Mouse (Mus musculus) bone marrow, adult 2 months (tissue): ENCODE results near the gene Capg. TPM values are rescaled to one million over a fixed set of nuclear protein-coding genes. Genes with fewer than 3 reads are reported as not detected.
A peak's percentile ranks its signal among the peaks of the same experiment; 100 is the strongest.

Source experiments
- H3K27ac ChIP-seq: fragments of 200-500 bp; 2 replicates; pipeline ENCODE4 v1.5.1; 2012; ENCODE audit warnings: low read depth, mild to moderate bottlenecking, control low read depth, inconsistent platforms, low read length; ENCODE audit not compliant: control insufficient read depth, poor library complexity, insufficient read depth
- H3K4me1 ChIP-seq: fragments of 200-500 bp; 2 replicates; pipeline ENCODE4 v1.6.1; 2011; ENCODE audit warnings: low read length; ENCODE audit not compliant: control insufficient read depth, insufficient read depth
- H3K4me3 ChIP-seq: fragments of 200-500 bp; replicated peaks from 2 replicates; pipeline ENCODE3; 2011; ENCODE audit warnings: mild to moderate bottlenecking, low read depth, low read length, control low read depth; ENCODE audit not compliant: control insufficient read depth
- CTCF ChIP-seq: fragments of 200-500 bp; IDR thresholded peaks from 2 replicates; pipeline ENCODE4 v1.5.1; 2011; ENCODE audit warnings: low read length, control low read depth; ENCODE audit not compliant: control insufficient read depth, insufficient read depth
- POLR2A ChIP-seq: fragments of 200-500 bp; IDR thresholded peaks from 2 replicates; pipeline ENCODE4 v1.6.1; 2011; ENCODE audit warnings: low read depth, mild to moderate bottlenecking, control low read depth, low read length, borderline replicate concordance; ENCODE audit not compliant: control insufficient read depth
- WGBS: fragments of 180-500 bp; shearing (Covaris S2); methylation state at CpG from one replicate; pipeline ENCODE4 v1.1.7; 2018; 5-methylcytosine and 5-hydroxymethylcytosine counted together
- polyA plus RNA-seq: library from polyadenylated mRNA; stranded (reverse); fragments of >200 nt; gene quantifications from 2 replicates; pipeline ENCODE4 v1.2.4, GENCODE M21; 2011; ENCODE audit warnings: low replicate concordance; ENCODE audit not compliant: missing spikeins, insufficient read depth, insufficient read length

Gene Capg
- polyA plus RNA-seq, 1 experiment, result 60.4 TPM

DNA sequence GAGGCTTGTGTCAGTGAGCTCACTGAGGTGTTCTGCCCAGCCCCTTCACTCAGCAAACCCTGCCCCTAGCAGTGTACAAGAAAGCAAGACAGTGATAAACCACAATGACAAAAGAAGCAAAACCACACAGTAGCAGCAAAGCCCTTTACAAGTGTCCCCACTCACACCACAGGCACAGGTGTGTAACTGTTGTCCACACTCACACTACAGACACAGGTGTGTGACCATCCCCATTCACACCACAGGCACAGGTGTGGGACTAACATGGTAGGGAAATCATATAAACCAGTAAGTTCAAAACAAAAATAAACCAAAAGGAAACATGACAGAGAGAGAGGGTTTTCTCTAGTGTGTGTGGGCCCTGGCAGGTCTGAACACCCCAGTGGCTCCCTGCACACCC lies 44.1 kb downstream of the Capg start:
- Histone ChIP-seq H3K4me1 (no peaks in the 10 kb centered on the region), H3K4me3 (no peak overlapping the region), H3K27ac (no peak overlapping the region)
- TF ChIP-seq CTCF (no peak), POLR2A (no peak)

DNA sequence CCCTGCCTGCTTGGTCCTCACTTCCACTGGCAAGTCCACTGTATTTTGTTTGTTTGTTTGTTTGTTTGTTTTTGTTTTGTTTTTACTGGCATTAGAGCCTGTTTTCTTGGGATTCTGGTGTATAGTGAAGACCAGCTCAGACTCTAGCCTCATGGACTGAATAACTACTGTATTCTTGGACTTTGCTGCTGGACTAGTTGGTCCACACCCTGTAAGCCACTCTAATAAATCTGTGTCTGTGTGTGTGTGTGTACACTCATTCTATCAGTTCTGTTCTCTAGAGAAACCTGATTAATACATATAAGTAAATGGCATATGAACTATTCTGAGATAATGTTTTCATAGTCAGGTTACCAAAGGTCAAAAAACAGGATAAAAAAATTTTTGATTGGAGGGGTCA lies 45.9 kb downstream of the Capg start:
- no peak overlapping the region for H3K27ac ChIP-seq
- TF ChIP-seq CTCF (no peak), POLR2A (no peak)
- H3K4me3 ChIP-seq, result no peak overlapping the region
- H3K4me1 ChIP-seq, result no peaks in the 10 kb centered on the region

DNA sequence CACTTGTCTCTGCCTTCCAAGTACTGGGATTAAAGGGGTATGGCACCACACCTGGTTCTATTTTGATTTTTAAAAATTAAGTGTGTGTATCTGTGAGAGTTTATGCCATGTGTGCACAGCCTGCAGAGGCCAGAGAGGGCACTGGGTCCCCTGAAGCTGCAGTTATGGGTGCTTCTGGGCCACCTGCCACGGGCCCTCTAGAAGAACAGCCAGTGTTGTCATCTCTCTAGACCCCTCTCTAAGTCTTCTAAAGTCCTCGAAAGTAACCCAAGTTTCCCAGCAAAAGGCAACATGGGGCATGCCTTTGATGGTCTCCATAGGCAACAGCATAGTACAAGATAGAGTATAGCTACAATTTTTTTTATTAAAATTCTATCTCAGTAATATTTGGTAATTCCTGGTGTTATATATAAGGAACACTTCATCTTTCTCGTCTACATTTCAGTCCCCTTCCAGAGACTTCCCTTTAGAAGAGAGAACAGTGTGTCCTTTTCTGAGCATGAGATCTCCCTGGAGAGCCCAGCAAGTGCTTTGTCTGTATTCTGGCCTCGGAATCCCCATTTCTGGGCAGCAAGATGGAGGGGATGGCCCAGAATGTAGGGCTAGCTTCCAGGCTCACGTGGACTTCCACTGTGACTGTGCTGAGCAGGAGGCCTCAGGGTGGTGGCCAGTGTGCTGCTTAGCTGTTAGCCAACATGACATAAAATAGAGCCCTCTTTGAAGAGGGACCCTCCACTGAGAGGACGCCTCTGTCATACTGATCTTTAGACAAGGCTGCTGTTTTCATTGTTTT lies 49.0 kb downstream of the Capg start:
- Histone ChIP-seq H3K4me1 (peaks cover 2% of the 10 kb centered on the region), H3K27ac (no peak overlapping the region), H3K4me3 (no peak overlapping the region)
- TF ChIP-seq CTCF (no peak), POLR2A (no peak)
- WGBS, result 83% methylated on average over 6 of the region's 6 CpGs

DNA sequence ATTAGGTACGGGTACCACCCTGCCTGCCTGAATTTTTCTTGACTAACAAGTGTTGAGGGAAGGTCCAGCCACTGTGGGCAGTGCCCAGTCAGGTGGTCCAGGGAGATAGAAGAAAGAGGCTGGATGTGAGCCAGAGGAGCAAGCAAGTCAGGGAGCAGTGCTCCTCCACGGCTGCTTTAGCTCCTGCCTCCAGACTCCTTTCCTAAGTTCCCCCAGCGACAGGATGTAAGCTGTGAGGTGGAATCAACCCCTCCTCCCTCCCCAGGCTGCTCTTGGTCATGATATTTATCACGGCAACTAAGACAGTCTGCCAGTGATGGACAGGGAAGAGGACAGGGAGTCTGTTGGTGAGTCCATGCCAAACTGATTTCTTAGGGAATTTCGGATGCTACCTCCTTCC lies 49.7 kb downstream of the Capg start:
- WGBS, result 64% methylated on average over 5 of the region's 5 CpGs

DNA sequence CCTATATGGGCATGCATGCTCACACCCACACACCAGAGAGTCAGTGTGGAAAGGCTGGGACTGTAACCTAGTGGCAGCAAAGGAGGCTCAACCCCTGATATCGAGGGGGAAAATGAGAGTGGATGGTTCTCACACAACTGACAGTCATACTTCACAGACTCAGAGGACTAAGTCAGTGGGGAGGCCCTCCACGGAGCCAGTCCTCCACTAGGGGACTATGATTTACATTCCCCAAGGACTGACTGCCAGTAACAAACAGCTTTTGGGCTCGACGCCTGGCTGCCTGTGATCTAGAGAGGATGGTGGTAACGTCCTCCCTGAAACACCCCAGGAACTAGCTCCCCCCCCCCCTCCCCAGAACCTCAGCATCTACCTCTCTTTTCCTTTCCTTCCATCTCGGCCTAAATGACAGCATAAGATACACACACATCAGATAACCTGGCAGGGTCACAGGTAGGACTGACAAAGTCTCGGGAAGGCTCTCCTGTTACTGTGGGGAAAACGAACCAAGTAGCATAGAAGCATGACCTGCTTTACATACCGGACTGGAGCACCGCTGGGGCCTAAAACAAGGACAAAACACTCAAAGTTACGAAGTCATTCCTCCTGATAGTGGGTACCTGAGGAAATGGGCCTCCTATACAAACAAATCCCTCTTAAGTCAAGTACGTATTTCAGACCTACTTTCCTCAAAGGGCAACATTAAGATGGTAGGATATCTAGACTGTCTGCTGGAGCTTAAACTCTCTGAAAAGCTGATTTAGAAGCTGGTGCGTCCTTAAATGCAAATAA lies 53.1 kb downstream of the Capg start:
- Histone ChIP-seq H3K4me1 (peaks cover 2% of the 10 kb centered on the region), H3K4me3 (peak overlapping the region; percentile 75), H3K27ac (no peak overlapping the region)
- WGBS, result 27% methylated on average over 13 of the region's 13 CpGs
- TF ChIP-seq POLR2A, result no peak
- no peak for TF ChIP-seq CTCF

More for the DNA sequence above, 49.7 kb downstream of the Capg start:
- no peak overlapping the region for H3K4me3 ChIP-seq
- no peak overlapping the region for H3K27ac ChIP-seq
- no peak for TF ChIP-seq POLR2A
- no peak for TF ChIP-seq CTCF
- peaks cover 2% of the 10 kb centered on the region for H3K4me1 ChIP-seq

DNA sequence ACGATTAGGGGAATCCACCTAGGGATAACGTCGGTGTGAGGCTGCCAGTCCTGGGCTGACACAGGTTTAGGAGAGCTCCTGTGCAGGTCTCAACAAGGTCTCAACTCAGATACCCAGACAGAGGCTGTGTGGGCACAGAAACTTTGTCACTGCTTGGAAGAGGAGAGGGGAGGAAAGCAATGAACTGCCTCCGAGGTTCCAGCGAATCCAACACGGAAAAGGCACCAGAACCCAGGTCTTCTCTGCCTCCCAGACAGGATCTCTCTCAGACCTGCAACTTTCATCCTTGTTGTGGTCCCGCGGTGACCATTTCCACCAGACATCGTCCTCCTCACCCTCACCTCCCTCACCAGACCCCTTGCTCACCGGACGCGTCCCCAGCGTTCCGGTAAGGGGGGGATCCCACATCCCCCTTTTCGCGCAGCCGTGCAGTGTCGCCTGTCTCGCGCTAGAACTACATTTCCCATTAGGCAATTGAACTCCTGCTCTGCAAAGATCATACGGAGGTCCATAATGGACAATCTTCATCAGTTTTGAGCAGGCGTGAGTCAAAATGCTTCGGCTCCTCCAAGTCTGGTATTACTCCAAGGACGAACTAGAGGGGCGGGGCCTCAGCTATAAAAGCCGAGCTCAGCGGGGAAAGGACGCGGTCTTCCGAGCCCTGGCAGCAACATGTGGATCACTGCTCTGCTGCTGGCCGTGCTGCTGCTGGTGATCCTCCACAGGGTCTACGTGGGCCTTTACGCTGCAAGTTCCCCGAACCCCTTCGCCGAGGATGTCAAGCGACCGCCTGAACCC lies 54.0 kb downstream of the Capg start, which contains the start of the genes Elmod3 and Retsat:
Elmod3 (minus strand) TSS at position 458 of the 798 bp plus-strand sequence.
Retsat (plus strand) TSS at position 520 of the 798 bp plus-strand sequence.
- peaks cover 2% of the 10 kb centered on the region for H3K4me1 ChIP-seq
- H3K27ac ChIP-seq, result no peak within 1 kb of the TSS
- under 1% methylated on average over 38 of the region's 38 CpGs for WGBS
- H3K4me3 ChIP-seq, result peak within 1 kb of the TSS; percentile 75
- TF ChIP-seq POLR2A, result peak; percentile 72; the same call in 1 of the 2 replicates
- TF ChIP-seq CTCF, result no peak

DNA sequence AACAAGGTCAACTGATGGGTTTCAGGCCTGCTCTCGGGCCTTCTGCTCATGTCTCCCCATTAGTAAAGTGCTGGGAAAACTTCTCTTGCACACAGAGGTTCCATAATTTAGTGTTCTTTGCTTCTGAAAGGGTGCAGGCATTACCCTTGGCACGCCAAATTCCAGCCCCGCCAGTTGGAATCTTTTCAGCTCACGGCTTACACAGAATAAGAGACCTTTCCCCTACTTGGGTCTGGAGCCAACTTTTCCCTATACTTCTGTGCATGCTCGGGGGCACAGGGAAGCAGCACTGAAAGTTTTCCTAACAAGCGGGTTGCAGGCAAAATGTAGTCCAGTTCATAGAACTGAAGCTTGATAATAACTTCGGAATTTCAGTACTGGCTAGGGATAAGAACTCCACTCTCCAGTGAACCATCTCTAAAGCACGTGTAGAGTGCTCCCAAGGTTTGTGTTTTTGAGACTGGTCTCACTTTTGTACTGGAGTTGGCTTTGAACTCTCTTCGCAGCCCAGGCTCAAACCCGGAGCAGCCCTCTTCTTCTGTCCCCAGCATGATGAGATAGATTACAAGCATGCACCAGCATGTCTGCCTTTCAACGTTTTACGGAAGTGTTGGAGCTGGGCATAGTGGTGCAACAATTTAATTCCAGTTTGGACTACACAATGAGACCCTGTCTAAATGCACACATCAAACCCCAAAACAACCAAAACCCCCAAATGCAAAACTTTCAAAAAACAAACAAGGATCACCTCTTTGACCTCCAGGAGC lies 54.8 kb downstream of the Capg start:
- TF ChIP-seq POLR2A (no peak), CTCF (no peak)
- peak overlapping the region; percentile 75 for H3K4me3 ChIP-seq
- 38% methylated on average over 12 of the region's 12 CpGs for WGBS
- H3K4me1 ChIP-seq, result peaks cover 2% of the 10 kb centered on the region
- no peak overlapping the region for H3K27ac ChIP-seq

DNA sequence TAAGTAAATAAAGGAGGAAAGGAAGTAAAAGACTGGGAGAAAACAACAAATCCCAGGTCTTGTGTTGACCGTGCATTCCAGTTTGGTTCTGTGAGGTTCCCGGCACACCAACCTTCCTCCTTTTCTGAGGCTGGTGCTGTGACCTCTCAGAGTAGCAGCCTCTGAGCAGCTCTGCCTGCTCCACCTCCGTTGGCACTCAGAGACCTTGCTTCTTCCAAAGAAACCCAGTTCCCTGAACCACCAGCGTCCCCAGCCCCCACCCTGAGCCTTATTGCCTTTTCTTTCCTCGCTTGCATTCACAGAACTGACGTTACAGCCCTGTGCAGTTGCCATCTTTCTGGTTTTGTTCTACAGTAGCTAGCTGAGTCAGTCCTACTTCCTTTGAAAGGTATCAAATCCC lies 56.0 kb downstream of the Capg start:
- WGBS, result 85% methylated on average over 6 of the region's 6 CpGs
- no peak overlapping the region for H3K27ac ChIP-seq
- H3K4me1 ChIP-seq, result peaks cover 2% of the 10 kb centered on the region
- no peak overlapping the region for H3K4me3 ChIP-seq
- TF ChIP-seq POLR2A, result no peak
- no peak for TF ChIP-seq CTCF
